Comparison of ENCODE assay signal across 8 mouse cellular contexts in the genomic region with DNA sequence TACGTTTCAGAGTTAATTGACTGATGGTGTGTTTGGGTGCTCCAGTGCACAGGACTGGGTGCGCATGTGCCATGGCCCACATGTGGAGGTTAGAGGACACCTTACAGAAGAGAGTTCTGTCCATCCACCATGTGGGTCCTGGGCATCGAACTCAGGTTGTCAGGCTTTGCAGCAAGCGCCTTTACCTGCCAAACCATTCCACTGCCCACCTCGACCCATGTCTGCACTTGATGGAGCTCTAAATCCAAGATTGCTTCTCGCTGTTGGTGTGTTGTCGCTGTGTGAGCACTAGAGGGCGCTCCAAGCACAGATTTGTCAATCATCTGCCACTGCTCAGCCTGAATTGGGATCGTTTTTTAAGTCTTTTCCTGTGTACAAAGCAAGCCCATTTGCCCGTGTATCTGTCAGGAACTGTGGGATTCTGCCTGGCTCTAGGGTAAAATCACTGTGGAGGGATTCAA. TPM values are rescaled to one million over a fixed set of nuclear protein-coding genes. Genes with fewer than 3 reads are reported as not detected.
DNase-seq lines count a peak whose midpoint lies in the region; ATAC-seq and TF ChIP-seq lines count a peak whose summit lies in the region.

No protein-coding gene starts in this region.

- ATAC-seq in embryonic facial prominence, embryonic 14.5 days (ENCODE audit: low read depth), result 0 out of 2 replicates have a peak, but pooled peaks have one; percentile 24
- ATAC-seq in heart, postnatal 0 days (ENCODE audit: insufficient read depth, low read depth), result peak; percentile 41
- ATAC-seq in liver, postnatal 0 days, result no peak
- peak; percentile 56 for ATAC-seq in neural tube, embryonic 15.5 days (ENCODE audit: low FRiP score)

- TF ChIP-seq CTCF in heart, postnatal 0 days (IDR thresholded peaks at IDR 0.05; ENCODE audit: low read depth), result peak; percentile 94
- peak; percentile 89 for TF ChIP-seq CTCF in liver, postnatal 0 days (IDR thresholded peaks at IDR 0.05; ENCODE audit: low read depth)

- no peak overlapping the region for H3K4me3 ChIP-seq in embryonic facial prominence, embryonic 14.5 days (ENCODE audit: low read depth, low read length)
- H3K4me3 ChIP-seq in heart, postnatal 0 days (ENCODE audit: low read depth, low read length), result no peak overlapping the region
- H3K4me3 ChIP-seq in liver, postnatal 0 days (ENCODE audit: low read depth, low read length), result no peak overlapping the region
- no peak overlapping the region for H3K4me3 ChIP-seq in neural tube, embryonic 15.5 days (replicated peaks)

- H3K9ac ChIP-seq in embryonic facial prominence, embryonic 14.5 days (ENCODE audit: low read depth, low read length), result no peak overlapping the region
- no peak overlapping the region for H3K9ac ChIP-seq in heart, postnatal 0 days (replicated peaks; ENCODE audit: low read depth, low read length)
- no peak overlapping the region for H3K9ac ChIP-seq in liver, postnatal 0 days (replicated peaks)
- H3K9ac ChIP-seq in neural tube, embryonic 15.5 days (replicated peaks), result no peak overlapping the region

- no peak for TF ChIP-seq EP300 in heart, postnatal 0 days (IDR thresholded peaks at IDR 0.05; ENCODE audit: low read depth)
- no peak for TF ChIP-seq EP300 in liver, postnatal 0 days (IDR thresholded peaks at IDR 0.05; ENCODE audit: low read depth)

- no peak overlapping the region for H3K27ac ChIP-seq in embryonic facial prominence, embryonic 14.5 days (replicated peaks; ENCODE audit: low read depth, low read length)
- H3K27ac ChIP-seq in heart, postnatal 0 days (ENCODE audit: low read depth), result no peak overlapping the region
- no peak overlapping the region for H3K27ac ChIP-seq in liver, postnatal 0 days (ENCODE audit: low read depth)
- H3K27ac ChIP-seq in neural tube, embryonic 15.5 days (replicated peaks), result no peak overlapping the region

- 22% methylated on average over 10 of the region's 10 CpGs for WGBS in embryonic facial prominence, embryonic 14.5 days
- 16% methylated on average over 10 of the region's 10 CpGs for WGBS in heart, postnatal 0 days
- 16% methylated on average over 10 of the region's 10 CpGs for WGBS in liver, postnatal 0 days (ENCODE audit: insufficient replicate concordance)
- 24% methylated on average over 10 of the region's 10 CpGs for WGBS in neural tube, embryonic 15.5 days

- DNase-seq in CD4-positive, CD25-positive, alpha-beta regulatory T cell, adult 2 months (ENCODE audit: low read depth, low spot score), result peak; percentile 86
- peak; percentile 26 to 57 for DNase-seq in adrenal gland, postnatal 4 days (ENCODE audit: low spot score in 2 of 2)
- peak; percentile 84 for DNase-seq in embryonic facial prominence, embryonic 14.5 days (ENCODE audit: low spot score)
- peak; percentile 58 for DNase-seq in heart, postnatal 0 days (ENCODE audit: low spot score)
- DNase-seq in kidney, postnatal 25 days, result peak; percentile 68 to 73
- peak; percentile 74 for DNase-seq in liver, postnatal 0 days
- peak; percentile 86 for DNase-seq in testis, postnatal 10 days (ENCODE audit: low spot score)

- 0 out of 2 replicates have a peak overlapping the region, but pooled peaks have one; percentile 7 for H3K4me2 ChIP-seq in embryonic facial prominence, embryonic 14.5 days (ENCODE audit: low read depth, low read length)
- H3K4me2 ChIP-seq in heart, postnatal 0 days (ENCODE audit: low read depth, low read length), result no peak overlapping the region
- no peak overlapping the region for H3K4me2 ChIP-seq in liver, postnatal 0 days (ENCODE audit: low read depth, low read length)
- H3K4me2 ChIP-seq in neural tube, embryonic 15.5 days, result peak overlapping the region; percentile 17; the same call in 1 of the 2 replicates

- no peaks in the 10 kb centered on the region for H3K27me3 ChIP-seq in embryonic facial prominence, embryonic 14.5 days (replicated peaks; ENCODE audit: control insufficient read depth, insufficient read depth, low read length)
- H3K27me3 ChIP-seq in heart, postnatal 0 days (ENCODE audit: control insufficient read depth, insufficient read depth, low read length), result no peaks in the 10 kb centered on the region
- H3K27me3 ChIP-seq in liver, postnatal 0 days (ENCODE audit: insufficient read depth, low read length), result 0 out of 2 replicates have a peak, but pooled peaks cover 3% of the 10 kb centered on the region
- peaks cover 4% of the 10 kb centered on the region for H3K27me3 ChIP-seq in neural tube, embryonic 15.5 days (replicated peaks)

- H3K9me3 ChIP-seq in embryonic facial prominence, embryonic 14.5 days (ENCODE audit: control insufficient read depth, low read length), result no peaks in the 10 kb centered on the region
- no peaks in the 10 kb centered on the region for H3K9me3 ChIP-seq in heart, postnatal 0 days (replicated peaks; ENCODE audit: control insufficient read depth, low read length)
- H3K9me3 ChIP-seq in liver, postnatal 0 days (ENCODE audit: low read length), result no peaks in the 10 kb centered on the region
- H3K9me3 ChIP-seq in neural tube, embryonic 15.5 days (replicated peaks), result no peaks in the 10 kb centered on the region

- no peaks in the 10 kb centered on the region for H3K36me3 ChIP-seq in embryonic facial prominence, embryonic 14.5 days (ENCODE audit: control insufficient read depth, insufficient read depth, low read length)
- H3K36me3 ChIP-seq in heart, postnatal 0 days (replicated peaks; ENCODE audit: control insufficient read depth, insufficient read depth, low read length), result no peaks in the 10 kb centered on the region
- no peaks in the 10 kb centered on the region for H3K36me3 ChIP-seq in liver, postnatal 0 days (replicated peaks; ENCODE audit: insufficient read depth, low read length)
- H3K36me3 ChIP-seq in neural tube, embryonic 15.5 days, result no peaks in the 10 kb centered on the region

- no peaks in the 10 kb centered on the region for H3K4me1 ChIP-seq in embryonic facial prominence, embryonic 14.5 days (ENCODE audit: control insufficient read depth, insufficient read depth, low read length)
- no peaks in the 10 kb centered on the region for H3K4me1 ChIP-seq in heart, postnatal 0 days (ENCODE audit: control insufficient read depth, insufficient read depth)
- H3K4me1 ChIP-seq in liver, postnatal 0 days (ENCODE audit: insufficient read depth), result no peaks in the 10 kb centered on the region
- H3K4me1 ChIP-seq in neural tube, embryonic 15.5 days, result peaks cover 3% of the 10 kb centered on the region; the same call in 1 of the 2 replicates

RNA-seq across cellular contexts. Expression of a gene that starts 14.1 kb away (rescaled TPM):
- not detected for total RNA-seq in adrenal gland, postnatal 4 days (2021)
- polyA plus RNA-seq in embryonic facial prominence, embryonic 14.5 days (2014; fragmentation: Nextera tagmentation; extraction: Ambion mirVana), result not detected in 2 replicates
- total RNA-seq in heart, postnatal 0 days (2014; rRNA removed; ENCODE audit: low replicate concordance), result not detected in 2 replicates
- polyA plus RNA-seq in heart, postnatal 0 days (2015; fragmentation: Nextera tagmentation; extraction: Ambion mirVana), result not detected in 2 replicates
- polyA plus RNA-seq in liver, postnatal 0 days (2015; fragmentation: Nextera tagmentation; extraction: Ambion mirVana), result not detected in 2 replicates
- not detected in 2 replicates for polyA plus RNA-seq in neural tube, embryonic 15.5 days (2015; fragmentation: Nextera tagmentation; extraction: Ambion mirVana)

Comparison
In these comparisons a context has a peak if more than half of its experiments do, and no peak if none do; other contexts are left out.
1. H3K4me2 ChIP-seq: peak in embryonic facial prominence, embryonic 14.5 days (single experiment) and neural tube, embryonic 15.5 days (single experiment); none in heart, postnatal 0 days (single experiment) and liver, postnatal 0 days (single experiment).
2. Peak in every context shown above with its lines, with median percentiles within 50 percentile points of each other: DNase-seq.